Mouse (Mus musculus) liver, embryonic 11.5 days (tissue): Measurements from ENCODE around the gene Cadm3. TPM values are rescaled to one million over a fixed set of nuclear protein-coding genes. Genes with fewer than 3 reads are reported as not detected.

Experiments used
- ATAC-seq: fragments of 200-750 bp; cut with Nextera tagmentation; replicated peaks from 2 replicates; pipeline ENCODE4 v1.8.0; 2017; ENCODE audit warnings: moderate number of reproducible peaks, mild to moderate bottlenecking, moderate TSS enrichment, moderate library complexity; ENCODE audit not compliant: low FRiP score
- DNase-seq: peaks from one replicate; pipeline ENCODE4 v3.0.0-alpha.2; 2017; ENCODE audit warnings: low spot score
- H3K27ac ChIP-seq: fragments of 300-500 bp; sonication (generic); 2 replicates; pipeline ENCODE4 v1.5.1; 2014; ENCODE audit warnings: mild to moderate bottlenecking, low read depth, low read length, control low read depth
- H3K27me3 ChIP-seq: fragments of 300-500 bp; sonication (generic); replicated peaks from 2 replicates; pipeline ENCODE4 v1.6.1; 2014; ENCODE audit warnings: low read length, mixed read lengths; ENCODE audit not compliant: control insufficient read depth, insufficient read depth
- H3K36me3 ChIP-seq: fragments of 300-500 bp; sonication (generic); 2 replicates; pipeline ENCODE4 v1.6.1; 2014; ENCODE audit warnings: mild to moderate bottlenecking, low read length, moderate library complexity, mixed read lengths; ENCODE audit not compliant: control insufficient read depth, insufficient read depth
- H3K4me1 ChIP-seq: fragments of 300-500 bp; sonication (generic); replicated peaks from 2 replicates; pipeline ENCODE4 v1.6.1; 2014; ENCODE audit warnings: low read length, mixed read lengths; ENCODE audit not compliant: control insufficient read depth, insufficient read depth
- H3K4me2 ChIP-seq: fragments of 300-500 bp; sonication (generic); 2 replicates; pipeline ENCODE4 v1.6.1; 2014; ENCODE audit warnings: mild to moderate bottlenecking, control low read depth, moderate library complexity
- H3K4me3 ChIP-seq: fragments of 300-500 bp; sonication (generic); 2 replicates; pipeline ENCODE4 v1.5.1; 2014; ENCODE audit warnings: low read depth, low read length, control low read depth
- H3K9ac ChIP-seq: fragments of 300-500 bp; sonication (generic); 2 replicates; pipeline ENCODE4 v1.6.1; 2014; ENCODE audit warnings: low read depth, low read length, control low read depth
- H3K9me3 ChIP-seq: fragments of 300-500 bp; sonication (generic); 2 replicates; pipeline ENCODE4 v1.6.1; 2016; ENCODE audit warnings: low read length, inconsistent platforms, mixed read lengths; ENCODE audit not compliant: control insufficient read depth
- WGBS: fragments of 180-500 bp; shearing (Covaris S2); extraction: QIAGEN DNeasy Blood & Tissue Kit; methylation state at CpG from one replicate; pipeline ENCODE4 v1.1.7; 2014; 5-methylcytosine and 5-hydroxymethylcytosine counted together
- polyA plus RNA-seq: library from polyadenylated mRNA; unstranded; fragments of >200 nt; fragmentation: Nextera tagmentation; extraction: Ambion mirVana; gene quantifications from 2 replicates; pipeline ENCODE4 v1.2.1, GENCODE M21; 2014

Gene Cadm3
- polyA plus RNA-seq, 1 experiment from 2014 or later, result 1.5 TPM

DNA sequence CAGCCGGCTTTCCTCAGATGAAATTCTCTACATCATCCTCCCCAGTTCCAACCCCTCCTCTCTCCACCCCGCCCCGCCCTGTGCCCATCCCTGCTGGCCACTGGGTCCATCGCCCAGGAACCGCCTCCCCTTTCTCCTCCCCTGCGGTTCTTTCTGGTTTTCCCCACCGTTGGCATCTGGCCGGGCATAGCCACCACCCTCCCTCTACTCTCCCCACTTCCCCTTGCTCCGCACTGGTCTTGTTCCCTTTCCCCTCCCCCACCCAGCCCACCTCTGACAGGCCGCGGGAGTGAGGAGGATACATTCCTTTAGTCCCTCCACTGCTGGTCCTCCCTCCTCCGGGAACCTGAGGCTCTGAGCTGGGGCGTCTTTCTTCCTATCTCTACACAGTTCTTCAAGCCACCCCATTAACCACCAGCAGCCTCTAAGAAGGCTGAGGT is 1.5 kb downstream of the Cadm3 start:
- peaks cover 3% of the 10 kb centered on the region; the same call in 1 of the 2 replicates for H3K4me1 ChIP-seq
- 0 out of 2 replicates have a peak, but pooled peaks have one; percentile 27 for ATAC-seq
- WGBS, result 2% methylated on average over 12 of the region's 13 CpGs
- peak overlapping the region; percentile 12 for H3K4me2 ChIP-seq
- H3K36me3 ChIP-seq, result no peaks in the 10 kb centered on the region
- no peak overlapping the region for H3K4me3 ChIP-seq
- peaks cover 54% of the 10 kb centered on the region for H3K27me3 ChIP-seq
- H3K9me3 ChIP-seq, result no peaks in the 10 kb centered on the region
- no peak overlapping the region for H3K9ac ChIP-seq
- no peak for DNase-seq
- H3K27ac ChIP-seq, result no peak overlapping the region

DNA sequence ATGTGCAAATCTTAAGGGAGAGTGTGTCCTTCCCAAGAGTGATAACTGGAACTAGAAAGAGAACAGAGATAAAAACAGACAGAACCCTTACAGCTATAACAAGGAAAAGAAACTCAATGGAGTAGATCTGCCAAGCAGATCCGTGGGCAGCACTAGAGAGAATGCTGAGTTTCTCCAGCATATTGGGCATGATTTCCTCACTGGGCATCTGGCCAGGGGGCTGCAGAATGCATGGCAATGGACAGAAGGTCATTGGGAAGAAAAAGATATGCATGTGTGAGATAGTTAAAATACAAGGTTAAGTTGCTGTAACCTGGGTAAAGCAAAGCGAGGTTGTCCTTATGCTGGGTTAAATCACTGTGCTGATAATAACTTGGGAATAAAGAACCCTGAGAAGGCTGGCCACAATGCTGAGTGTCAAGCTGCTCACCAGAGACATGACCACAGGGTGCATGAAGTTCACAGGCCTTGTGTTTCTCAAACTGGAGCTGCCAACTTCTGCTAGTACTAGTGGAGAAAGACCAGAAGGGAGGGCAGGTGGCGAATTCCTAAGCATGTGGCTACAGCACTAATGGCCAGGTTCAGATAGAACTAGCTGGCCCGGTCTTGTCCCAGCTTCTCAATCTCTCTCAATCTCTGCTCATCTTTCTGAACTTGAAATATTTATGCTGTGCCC is 3.2 kb downstream of the Cadm3 start:
- DNase-seq, result no peak
- Histone ChIP-seq H3K4me1 (peaks cover 3% of the 10 kb centered on the region; the same call in 1 of the 2 replicates), H3K4me3 (no peak overlapping the region), H3K36me3 (no peaks in the 10 kb centered on the region), H3K4me2 (no peak overlapping the region), H3K9ac (no peak overlapping the region), H3K27me3 (peaks cover 46% of the 10 kb centered on the region), H3K9me3 (no peaks in the 10 kb centered on the region), H3K27ac (no peak overlapping the region)
- ATAC-seq, result no peak
- WGBS, result 78% methylated on average over 4 of the region's 4 CpGs

DNA sequence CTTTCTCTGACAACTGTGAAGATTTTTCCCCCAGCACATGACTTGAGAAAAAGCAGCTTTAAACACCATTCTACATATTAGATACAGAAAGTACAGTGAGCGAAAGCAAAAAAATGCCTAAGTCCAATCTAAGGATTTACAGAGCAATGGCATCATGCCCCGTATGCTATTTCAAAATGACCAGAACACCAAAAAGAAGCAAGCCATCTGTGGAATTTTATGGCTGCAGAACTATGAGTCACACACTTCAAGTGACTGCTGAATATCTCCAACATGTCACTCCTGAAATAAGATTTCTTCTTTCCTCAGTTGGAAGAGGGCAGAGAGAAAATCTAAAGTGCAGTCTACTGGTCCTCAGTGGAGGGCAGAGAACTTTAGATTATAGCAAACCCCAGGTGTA is 4.1 kb downstream of the Cadm3 start:
- peaks cover 3% of the 10 kb centered on the region; the same call in 1 of the 2 replicates for H3K4me1 ChIP-seq
- H3K36me3 ChIP-seq, result no peaks in the 10 kb centered on the region
- H3K27me3 ChIP-seq, result peaks cover 39% of the 10 kb centered on the region
- WGBS, result 86% methylated on average over 2 of the region's 2 CpGs
- DNase-seq (no peak), ATAC-seq (no peak)
- H3K9ac ChIP-seq, result no peak overlapping the region
- H3K4me2 ChIP-seq, result no peak overlapping the region
- no peaks in the 10 kb centered on the region for H3K9me3 ChIP-seq
- no peak overlapping the region for H3K27ac ChIP-seq
- H3K4me3 ChIP-seq, result no peak overlapping the region

DNA sequence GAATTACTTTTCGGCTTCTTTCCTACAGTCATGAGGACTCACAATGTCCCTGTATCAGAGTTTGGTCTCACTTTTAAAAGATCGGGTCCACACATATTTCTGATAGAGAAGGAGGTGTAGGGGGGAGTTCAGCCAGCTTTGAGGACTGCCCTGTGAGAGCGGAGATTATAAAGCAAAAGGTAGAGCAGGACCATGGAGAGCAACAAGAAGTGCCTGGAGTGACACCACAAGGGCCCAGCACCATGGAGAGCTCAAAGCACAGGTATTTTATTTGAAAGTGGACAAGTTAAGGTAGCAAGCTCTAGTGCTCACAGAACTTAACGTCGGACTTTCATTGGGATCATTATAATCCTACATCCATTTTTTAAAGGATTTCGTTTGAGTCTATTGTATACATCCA is 5.8 kb downstream of the Cadm3 start:
- ATAC-seq, result peak; percentile 50
- Histone ChIP-seq H3K4me3 (no peak overlapping the region), H3K27me3 (peaks cover 21% of the 10 kb centered on the region), H3K36me3 (no peaks in the 10 kb centered on the region), H3K4me2 (no peak overlapping the region), H3K27ac (no peak overlapping the region), H3K4me1 (peaks cover 1% of the 10 kb centered on the region; the same call in 1 of the 2 replicates), H3K9me3 (no peaks in the 10 kb centered on the region), H3K9ac (no peak overlapping the region)
- WGBS, result 24% methylated on average over 6 of the region's 6 CpGs
- peak; percentile 45 for DNase-seq

DNA sequence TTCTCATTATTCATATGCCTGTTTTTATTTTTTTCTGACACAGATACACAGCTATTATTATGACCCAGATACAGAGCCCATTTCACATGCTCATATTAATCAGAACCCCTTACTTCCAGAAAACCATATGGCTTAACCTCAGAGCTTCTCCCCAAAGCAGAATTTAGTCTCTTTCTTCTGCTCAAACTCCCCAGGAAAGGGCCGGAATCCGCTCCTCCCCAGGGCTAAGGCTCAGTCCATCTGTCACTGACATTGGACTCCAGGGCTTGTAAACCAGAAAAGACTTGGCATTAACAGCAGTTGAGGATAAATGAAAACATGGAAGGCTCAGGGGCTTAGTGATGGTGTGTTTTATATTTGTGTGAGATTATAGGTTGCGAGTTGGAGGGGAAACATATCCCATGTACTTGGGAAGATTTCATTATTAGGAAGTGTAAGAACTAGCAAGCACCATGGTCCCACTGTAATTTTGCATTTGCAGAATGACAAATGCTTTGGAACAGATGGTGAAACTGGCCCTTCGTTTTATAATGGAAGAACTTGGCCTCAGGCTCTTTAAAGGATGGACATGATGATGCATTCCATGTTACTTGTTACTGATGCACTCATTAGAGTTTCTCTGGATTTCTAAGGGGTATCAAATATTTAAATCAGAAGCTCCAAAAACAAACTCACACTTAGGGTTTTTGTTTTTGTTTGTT is 7.8 kb downstream of the Cadm3 start:
- ATAC-seq, result no peak
- H3K4me2 ChIP-seq, result no peak overlapping the region
- DNase-seq, result no peak
- no peak overlapping the region for H3K9ac ChIP-seq
- H3K4me1 ChIP-seq, result no peaks in the 10 kb centered on the region
- no peaks in the 10 kb centered on the region for H3K9me3 ChIP-seq
- peaks cover 2% of the 10 kb centered on the region; the same call in 1 of the 2 replicates for H3K27me3 ChIP-seq
- H3K36me3 ChIP-seq, result no peaks in the 10 kb centered on the region
- WGBS, result 70% methylated on average over 4 of the region's 4 CpGs
- H3K4me3 ChIP-seq, result no peak overlapping the region
- H3K27ac ChIP-seq, result no peak overlapping the region

DNA sequence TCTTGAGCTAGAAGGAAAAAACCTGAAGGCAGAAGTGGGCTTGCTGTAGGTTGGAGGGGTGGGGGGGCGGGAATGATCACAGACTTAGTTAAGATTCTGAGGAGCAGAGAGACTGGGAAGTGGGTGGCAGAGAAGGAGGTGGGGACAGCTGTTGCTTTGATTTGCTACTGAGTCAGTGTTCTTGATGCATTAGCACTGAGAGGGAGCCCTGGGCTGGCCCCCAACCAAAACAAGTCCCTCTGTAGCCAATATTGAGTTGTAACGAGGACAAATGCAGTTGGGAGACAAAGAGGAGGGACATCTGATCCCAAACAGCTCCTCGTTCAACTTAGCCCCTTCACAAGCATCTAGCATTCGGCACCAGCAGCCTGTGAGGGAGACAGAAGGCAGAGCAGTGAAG is 9.7 kb downstream of the Cadm3 start:
- no peak for ATAC-seq
- Histone ChIP-seq H3K9ac (no peak overlapping the region), H3K4me3 (no peak overlapping the region), H3K4me2 (no peak overlapping the region), H3K36me3 (no peaks in the 10 kb centered on the region), H3K27ac (no peak overlapping the region), H3K27me3 (no peaks in the 10 kb centered on the region), H3K4me1 (no peaks in the 10 kb centered on the region), H3K9me3 (no peaks in the 10 kb centered on the region)
- WGBS, result 57% methylated on average over 4 of the region's 4 CpGs
- no peak for DNase-seq

DNA sequence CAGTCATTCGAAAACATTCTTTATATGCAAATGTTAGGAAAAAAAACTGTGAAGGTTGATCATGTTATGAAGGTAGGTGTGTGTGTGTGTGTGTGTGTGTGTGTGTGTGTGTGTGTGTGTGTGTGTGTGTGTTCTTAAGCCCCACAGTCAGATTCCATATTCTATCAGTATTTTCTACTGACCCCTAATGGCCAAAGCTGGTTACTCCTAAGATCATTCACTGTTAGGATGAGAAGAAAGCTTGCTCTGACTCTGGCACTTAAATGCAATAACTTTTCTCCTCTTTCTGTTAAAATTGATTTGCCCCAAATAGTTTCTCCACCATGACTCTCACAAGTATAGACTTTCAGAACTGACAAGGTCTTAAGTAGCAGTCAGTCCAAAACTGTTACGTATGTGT is 10.8 kb downstream of the Cadm3 start:
- H3K4me3 ChIP-seq, result no peak overlapping the region
- 73% methylated on average over 2 of the region's 2 CpGs for WGBS
- no peak overlapping the region for H3K9ac ChIP-seq
- H3K36me3 ChIP-seq, result no peaks in the 10 kb centered on the region
- DNase-seq (no peak), ATAC-seq (no peak)
- no peaks in the 10 kb centered on the region for H3K27me3 ChIP-seq
- no peaks in the 10 kb centered on the region for H3K9me3 ChIP-seq
- no peak overlapping the region for H3K27ac ChIP-seq
- no peak overlapping the region for H3K4me2 ChIP-seq
- no peaks in the 10 kb centered on the region for H3K4me1 ChIP-seq

DNA sequence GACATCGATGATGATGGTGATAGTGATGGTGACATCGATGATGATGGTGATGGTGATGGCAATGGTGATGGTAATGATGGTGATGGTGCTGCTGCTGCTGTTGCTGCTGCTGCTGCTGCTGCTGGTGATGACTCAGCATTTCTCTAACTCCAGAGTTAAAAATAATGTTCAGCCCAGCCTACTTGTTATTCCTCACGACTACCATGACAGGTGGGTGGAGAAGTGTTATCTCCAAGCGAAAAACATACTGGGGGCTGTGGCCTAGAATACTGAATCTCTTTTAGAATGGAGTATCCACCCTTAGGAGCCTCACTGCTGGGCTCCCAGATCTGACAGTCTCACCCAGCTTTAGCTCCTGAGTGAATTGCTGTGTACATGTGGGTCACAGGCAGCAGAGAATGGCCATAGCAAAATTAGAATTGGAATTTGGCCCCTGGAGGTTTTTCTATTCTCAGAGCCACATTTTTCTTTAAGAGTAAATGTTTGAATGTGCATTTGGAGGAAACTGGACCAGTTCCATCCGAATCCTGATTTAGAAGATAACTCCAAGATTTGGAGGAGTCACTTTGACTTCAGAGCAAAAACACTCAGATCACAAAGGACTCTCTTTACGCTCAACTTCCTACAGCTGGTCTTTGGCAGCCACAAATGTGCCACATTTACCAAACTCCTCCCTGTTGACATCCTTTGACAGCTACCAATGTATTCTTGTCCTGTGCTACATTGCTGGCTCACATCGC is 12.2 kb downstream of the Cadm3 start:
- H3K27ac ChIP-seq, result no peak overlapping the region
- no peaks in the 10 kb centered on the region for H3K9me3 ChIP-seq
- DNase-seq (no peak), ATAC-seq (peak; percentile 60)
- H3K36me3 ChIP-seq, result no peaks in the 10 kb centered on the region
- no peak overlapping the region for H3K4me2 ChIP-seq
- WGBS, result 64% methylated on average over 7 of the region's 7 CpGs
- H3K27me3 ChIP-seq, result no peaks in the 10 kb centered on the region
- no peak overlapping the region for H3K9ac ChIP-seq
- peaks cover 8% of the 10 kb centered on the region; the same call in 1 of the 2 replicates for H3K4me1 ChIP-seq
- H3K4me3 ChIP-seq, result no peak overlapping the region
